Mouse (Mus musculus) megakaryocyte, embryonic 14.5 days (primary cell): ENCODE data around the gene Ndufa9.

Experiments
- FLI1 ChIP-seq: IDR thresholded peaks from 2 replicates; pipeline ENCODE4 v1.6.1; 2012; ENCODE audit warnings: low read length, inconsistent platforms, mixed read lengths
- GATA1 ChIP-seq: IDR thresholded peaks from 3 replicates; pipeline ENCODE4 v1.6.1; 2012; ENCODE audit warnings: mixed read lengths, low read length, inconsistent platforms, borderline replicate concordance

DNA sequence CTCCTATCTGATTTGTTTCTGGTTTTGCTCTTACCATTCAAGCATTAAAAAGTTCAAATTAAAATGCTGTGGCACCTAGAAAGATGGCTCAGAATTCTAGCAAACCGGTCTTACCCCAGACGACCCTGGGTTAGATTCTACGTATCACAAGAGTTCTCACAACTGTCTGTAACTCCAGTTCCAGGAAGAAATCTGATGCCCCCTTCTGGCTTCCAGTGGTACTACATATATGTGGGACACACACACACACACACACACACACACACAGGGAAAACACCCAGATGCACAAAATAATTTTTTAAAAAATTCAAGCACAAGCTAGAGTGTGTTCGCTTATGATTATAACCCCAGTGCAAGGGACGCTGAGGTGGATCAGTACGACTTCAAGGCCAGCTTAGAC is 55.2 kb downstream of the Ndufa9 start:
- TF ChIP-seq GATA1: no peak
- no peak for TF ChIP-seq FLI1
